Mouse (Mus musculus) adrenal gland, postnatal 0 days (tissue): ENCODE measurements around the gene Stac2. TPM values are rescaled to one million over a fixed set of nuclear protein-coding genes. Genes with fewer than 3 reads are reported as not detected.

Experiments
- microRNA-seq: library from miRNA; unstranded; fragments of <30 nt; microRNA quantifications from one replicate; pipeline ENCODE4, GENCODE M21; 2016; ENCODE audit warnings: borderline replicate concordance; ENCODE audit not compliant: insufficient number of aligned reads
- polyA plus RNA-seq: library from polyadenylated mRNA; unstranded; fragments of >200 nt; fragmentation: Nextera tagmentation; extraction: Ambion mirVana; gene quantifications from 2 replicates; pipeline ENCODE4 v1.2.1, GENCODE M21; 2015

Gene Stac2
- polyA plus RNA-seq = 0.49 and 0.79 TPM in 2 replicates

GRCm38 (mm10) chr11:98052989-98053834, at the start of gene Stac2:
TSS of gene Stac2 (minus strand) at chr11:98053462.

GRCm38 (mm10) chr11:98026570-98027296, 26.5 kb downstream of the Stac2 start, which contains the start of gene Rpl19:
TSS of gene Rpl19 (plus strand) at chr11:98026710.

GRCm38 (mm10) chr11:98022555-98023371, 30.5 kb downstream of the Stac2 start, which contains the start of gene Cacnb1:
TSS of gene Cacnb1 (minus strand) at chr11:98023034.

GRCm38 (mm10) chr11:97995564-97996288, 57.5 kb downstream of the Stac2 start, which contains the start of gene Arl5c:
TSS of gene Arl5c (minus strand) at chr11:97996181.

Small RNA genes lying within 50 kb of the gene (microRNA-seq; reads per million reads assigned to microRNA genes)
- gene Gm27597 = not detected

Other genes starting within 250 kb of the Stac2 start
- gene B230217C12Rik, start 212.7 kb downstream of the Stac2 start, polyA plus RNA-seq = 6.8 and 7.8 TPM in 2 replicates
- gene Fbxo47, start 169.3 kb downstream of the Stac2 start, polyA plus RNA-seq = 0.27 and 1.0 TPM in 2 replicates
- gene Plxdc1, start 67.0 kb downstream of the Stac2 start, polyA plus RNA-seq = 2.3 and 4.6 TPM in 2 replicates
- gene Arl5c, start 57.3 kb downstream of the Stac2 start, polyA plus RNA-seq = 8.8 and 13.2 TPM in 2 replicates
- 10.4 and 14.5 TPM in 2 replicates for gene Cacnb1, start 30.4 kb downstream of the Stac2 start, polyA plus RNA-seq
- gene Rpl19, start 26.8 kb downstream of the Stac2 start, polyA plus RNA-seq = 1,043 and 1,145 TPM in 2 replicates
- gene Fbxl20, start 96.9 kb upstream of the Stac2 start, polyA plus RNA-seq = 11.7 and 17.9 TPM in 2 replicates
- 25.1 and 40.3 TPM in 2 replicates for gene Med1, start 139.8 kb upstream of the Stac2 start, polyA plus RNA-seq
- 4.3 and 6.8 TPM in 2 replicates for gene Cdk12, start 149.6 kb upstream of the Stac2 start, polyA plus RNA-seq